Mouse (Mus musculus) neural tube, embryonic 10.5 days (tissue): ENCODE data around the gene Frmd4b.
"Not testable (repeated sequence)": the region's sequence is repeated elsewhere in the genome, so short reads cannot be mapped to it uniquely, and the experiment has no call there.

Experiments used
- DNase-seq: peaks from one replicate; pipeline ENCODE4 v3.0.0-alpha.2; 2017; ENCODE audit warnings: low spot score; ENCODE audit errors: extremely low spot score

Frmd4b gene

DNA sequence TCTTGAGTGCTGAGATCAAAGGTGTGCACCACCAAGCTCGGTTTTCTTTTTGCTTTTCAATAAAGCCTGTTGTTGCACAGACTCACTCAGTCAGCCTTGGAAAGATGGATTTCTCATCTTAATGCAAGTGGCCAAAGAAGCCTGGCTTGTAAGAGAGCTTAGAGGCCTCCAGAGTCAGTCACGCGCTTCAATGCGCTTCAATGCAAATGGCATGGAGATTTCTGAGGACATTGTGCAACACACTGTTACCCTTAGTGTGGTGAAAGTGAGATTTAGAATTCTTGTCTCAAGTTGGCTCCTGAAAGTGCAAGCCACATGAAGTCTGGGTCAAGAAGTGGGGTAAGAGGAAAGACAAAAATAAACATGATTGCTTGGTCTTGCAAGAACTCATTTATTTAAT, 236.1 kb downstream of the Frmd4b start:
- no peak for DNase-seq

DNA sequence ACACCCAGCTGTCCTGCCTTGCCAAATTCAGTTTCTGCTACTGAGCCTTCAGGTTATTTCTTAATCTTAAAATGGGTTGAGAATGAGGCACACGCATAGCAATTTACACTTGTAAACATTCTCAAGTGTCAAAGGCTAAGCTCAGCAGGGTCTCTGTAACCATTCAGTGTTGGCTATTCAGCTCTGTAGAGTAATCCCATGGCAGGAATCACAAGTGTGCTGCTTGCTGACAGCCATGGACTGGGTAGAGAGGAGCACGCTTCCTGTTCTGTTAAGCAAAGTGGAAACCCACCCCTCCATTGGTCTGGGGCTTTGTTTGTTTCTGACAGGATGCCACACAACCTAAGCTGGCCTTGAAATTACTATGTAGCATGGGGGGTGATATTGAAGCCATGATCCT, 246.4 kb downstream of the Frmd4b start:
- DNase-seq, result no peak

DNA sequence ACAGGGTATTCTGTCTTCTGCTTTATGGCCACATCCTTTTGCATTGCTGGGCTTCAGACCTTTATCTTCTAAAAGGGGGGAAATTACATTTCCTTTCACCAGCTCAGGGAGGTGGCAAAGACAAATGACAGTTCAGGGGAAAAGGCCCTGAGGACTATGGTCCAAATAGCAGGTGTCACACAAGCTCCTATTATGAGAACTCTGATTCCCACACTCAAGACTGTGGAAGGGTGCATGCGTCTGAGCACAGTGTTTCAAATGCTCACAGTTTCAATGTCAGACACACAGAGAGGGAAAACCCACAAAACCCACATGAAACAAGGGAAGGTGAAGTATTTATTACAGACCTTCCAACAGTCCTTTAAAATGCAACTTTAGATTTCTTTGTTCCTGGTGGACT, 246.9 kb downstream of the Frmd4b start:
- DNase-seq, result no peak

DNA sequence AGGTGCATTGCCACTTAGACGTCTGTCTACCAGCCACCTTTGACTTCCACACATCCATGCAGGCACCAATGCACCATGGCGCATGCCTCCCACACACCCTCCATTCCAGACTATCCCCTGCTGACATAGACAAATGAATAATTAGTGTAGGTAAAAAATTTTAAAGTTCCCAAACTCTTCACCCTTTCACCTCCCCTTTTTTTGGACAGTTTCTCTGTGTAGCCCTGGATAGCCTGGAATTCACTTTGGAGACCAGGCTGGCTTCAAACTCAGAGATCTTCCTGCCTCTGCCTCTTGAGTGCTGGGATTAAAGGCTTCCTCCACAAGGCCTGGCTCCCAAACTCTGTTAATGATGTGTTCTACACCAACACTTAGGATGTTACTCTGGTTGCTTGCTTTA, 253.5 kb downstream of the Frmd4b start:
- no peak for DNase-seq

DNA sequence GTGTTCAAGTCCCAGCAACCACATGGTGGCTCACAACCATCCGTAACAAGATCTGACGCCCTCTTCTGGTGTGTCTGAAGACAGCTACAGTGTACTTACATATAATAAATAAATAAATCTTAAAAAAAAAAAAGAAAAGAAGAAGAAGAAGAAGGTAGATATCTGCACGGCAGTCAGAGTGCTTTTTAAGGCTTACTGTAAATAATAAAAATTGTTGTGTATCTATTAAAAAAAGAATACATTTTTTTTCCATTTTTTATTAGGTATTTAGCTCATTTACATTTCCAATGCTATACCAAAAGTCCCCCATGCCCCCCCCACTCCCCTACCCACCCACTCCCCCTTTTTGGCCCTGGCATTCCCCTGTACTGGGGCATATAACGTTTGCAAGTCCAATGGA, 259.7 kb downstream of the Frmd4b start:
- not testable (repeated sequence) for DNase-seq

DNA sequence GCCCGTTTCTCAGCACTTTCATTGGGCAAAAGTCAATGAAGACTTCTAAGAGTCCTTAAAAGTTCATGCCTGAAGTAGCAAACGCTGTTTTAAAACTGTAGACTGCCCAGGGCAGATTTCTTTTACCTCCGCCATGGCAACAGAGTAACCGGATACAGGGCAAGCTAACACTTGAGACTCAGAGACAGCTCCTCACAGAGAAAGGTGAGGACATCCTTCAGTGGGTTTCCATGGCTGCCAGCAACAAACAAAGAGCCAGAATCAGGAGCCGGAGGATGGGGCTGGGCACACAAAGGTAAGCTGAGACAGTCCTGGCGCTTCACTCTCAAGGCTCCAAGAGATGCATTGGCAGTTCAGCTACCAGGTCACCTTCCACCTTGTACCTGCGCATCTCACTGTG, 260.7 kb downstream of the Frmd4b start:
- no peak for DNase-seq

DNA sequence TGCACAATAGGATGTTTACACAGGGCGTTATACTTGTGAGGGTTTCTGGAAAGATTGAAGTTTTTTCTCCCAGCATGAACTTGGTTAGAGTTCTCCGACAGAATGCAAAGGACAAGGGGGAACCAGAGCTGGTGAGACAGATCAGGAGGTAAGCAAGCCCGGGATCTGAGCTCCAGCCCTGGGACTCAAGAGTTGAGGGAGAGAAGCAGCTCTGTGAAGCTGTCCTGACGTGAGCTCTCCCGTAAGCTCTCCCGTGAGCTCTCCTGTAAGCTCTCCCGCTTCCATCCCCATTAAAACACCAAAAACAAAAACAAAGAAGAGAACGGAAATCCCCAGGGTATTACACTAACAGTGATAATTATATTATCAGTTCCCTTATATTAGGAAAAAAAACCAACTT, 262.2 kb downstream of the Frmd4b start:
- no peak for DNase-seq

DNA sequence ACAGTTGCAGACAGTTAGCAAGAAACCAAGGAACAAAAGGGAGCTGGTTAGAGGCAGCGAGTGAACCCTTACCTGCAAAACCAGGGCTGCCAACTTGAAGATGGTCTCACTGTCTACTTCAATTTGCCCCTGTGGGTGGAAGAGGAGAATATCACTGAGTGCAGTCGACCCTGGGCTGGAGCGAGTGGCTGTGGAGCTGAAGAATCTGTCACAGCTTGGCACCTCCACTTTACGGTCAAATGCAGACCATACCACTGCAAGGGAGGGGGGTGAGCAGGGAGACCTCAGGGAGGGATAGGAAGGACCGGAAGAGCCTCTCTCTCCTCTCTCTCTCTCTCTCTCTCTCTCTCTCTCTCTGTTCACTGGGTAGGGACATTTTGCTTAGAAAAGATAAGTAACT, 263.4 kb downstream of the Frmd4b start:
- DNase-seq, result peak; percentile 59

DNA sequence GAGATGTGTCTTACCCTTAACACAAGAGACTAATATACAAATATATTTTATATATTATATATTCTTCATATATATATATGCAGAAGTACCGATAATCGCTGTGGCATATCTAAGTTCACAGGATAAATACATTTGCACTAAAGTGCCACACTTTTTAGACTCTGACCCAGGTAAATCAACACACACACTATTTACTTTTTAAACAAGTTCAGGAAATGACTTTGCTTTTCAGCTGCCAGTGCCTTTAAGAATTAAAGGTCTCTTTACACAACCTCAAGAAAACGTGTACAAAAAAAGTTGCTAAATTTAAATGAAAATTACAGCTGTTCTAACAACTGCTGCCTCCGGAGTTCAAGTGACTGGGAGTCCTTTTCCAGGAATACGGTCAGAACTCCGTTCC, 264.0 kb downstream of the Frmd4b start:
- DNase-seq, result no peak

DNA sequence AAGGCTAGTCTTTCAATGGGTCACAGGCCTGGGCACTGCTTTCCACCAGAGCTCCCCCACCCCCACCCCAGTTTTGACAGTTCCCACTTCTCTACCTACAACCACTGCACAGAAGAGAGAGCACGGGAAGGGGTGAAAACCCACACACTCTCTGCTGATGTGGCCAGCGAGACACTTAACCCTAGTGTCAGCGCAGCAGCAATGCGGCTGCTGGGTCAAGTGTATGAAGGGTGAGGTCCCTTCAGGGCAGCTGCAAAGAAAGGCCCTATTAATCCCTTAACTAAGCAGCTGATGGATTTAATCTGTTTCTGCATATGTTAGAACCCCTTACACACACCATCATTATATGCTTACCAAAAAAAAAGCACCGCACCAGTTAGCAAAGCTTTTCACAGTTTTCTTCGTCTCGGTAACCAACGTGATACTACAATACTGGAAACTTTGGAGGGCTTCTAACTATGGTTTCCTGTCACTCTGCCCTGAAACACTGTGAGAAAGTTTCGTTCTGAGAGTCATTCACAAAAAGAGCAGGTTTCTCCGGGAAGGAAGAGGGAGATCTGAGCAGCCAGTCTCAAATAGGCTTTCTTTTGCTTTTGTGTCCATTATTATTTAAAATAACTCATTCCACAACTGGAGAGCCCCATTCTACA, 264.7 kb downstream of the Frmd4b start:
- DNase-seq, result no peak

DNA sequence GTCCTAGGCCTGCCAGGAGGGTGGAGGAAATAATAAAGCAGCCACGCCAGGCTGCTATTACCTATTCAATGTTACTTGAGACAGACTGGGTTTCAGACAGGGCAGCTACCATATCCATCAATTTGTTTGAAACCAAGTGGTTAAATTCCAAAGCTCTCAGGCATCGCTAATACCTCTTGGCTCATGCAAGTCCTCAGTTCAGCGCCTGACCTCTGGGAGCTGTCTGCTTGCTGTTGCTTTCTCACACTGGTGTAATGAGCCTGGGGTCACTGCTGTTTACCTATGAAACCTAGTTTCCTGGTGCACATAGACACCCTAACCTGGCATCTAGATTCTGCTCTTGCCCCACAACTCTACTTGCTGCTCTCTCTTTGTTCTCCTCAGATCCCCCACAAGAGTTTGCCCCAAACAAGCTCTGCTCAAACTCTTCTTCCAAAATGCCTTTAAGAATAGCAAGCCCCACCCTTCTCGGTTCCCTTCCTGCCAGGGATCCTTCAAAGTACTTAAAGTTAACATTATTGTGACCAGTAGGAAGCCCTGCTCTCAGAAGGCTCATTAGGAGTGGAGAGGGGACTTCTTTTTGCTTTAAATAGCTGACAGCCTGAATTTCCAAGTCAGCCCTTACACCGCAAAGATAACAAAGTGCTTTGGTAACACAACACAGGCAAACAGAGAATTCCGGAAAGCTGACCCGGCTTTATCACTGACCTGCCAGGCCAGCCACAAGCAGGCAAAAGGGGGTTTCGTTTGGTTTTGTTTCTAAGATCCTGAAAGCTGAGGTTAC, 267.8 kb downstream of the Frmd4b start:
- peak; percentile 27 for DNase-seq

DNA sequence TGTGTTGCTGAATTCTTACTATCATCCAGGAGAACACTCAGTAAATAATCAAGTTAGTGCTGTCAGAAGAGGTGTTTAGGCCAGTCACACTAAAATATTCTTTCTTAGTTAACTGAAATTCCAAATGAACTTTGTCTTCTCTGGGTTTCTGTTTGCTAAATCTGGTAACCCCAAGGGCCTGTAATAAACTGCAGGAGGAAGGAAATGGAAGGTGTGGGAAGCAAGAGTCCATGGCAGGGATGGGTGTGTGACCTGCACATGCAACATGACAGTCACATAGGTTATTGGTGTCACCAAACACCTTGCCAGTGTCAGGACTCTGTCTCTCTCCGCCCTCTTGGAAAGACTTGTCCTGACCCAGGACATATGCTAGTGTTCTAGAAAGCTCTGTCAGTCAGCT, 270.4 kb downstream of the Frmd4b start:
- no peak for DNase-seq

DNA sequence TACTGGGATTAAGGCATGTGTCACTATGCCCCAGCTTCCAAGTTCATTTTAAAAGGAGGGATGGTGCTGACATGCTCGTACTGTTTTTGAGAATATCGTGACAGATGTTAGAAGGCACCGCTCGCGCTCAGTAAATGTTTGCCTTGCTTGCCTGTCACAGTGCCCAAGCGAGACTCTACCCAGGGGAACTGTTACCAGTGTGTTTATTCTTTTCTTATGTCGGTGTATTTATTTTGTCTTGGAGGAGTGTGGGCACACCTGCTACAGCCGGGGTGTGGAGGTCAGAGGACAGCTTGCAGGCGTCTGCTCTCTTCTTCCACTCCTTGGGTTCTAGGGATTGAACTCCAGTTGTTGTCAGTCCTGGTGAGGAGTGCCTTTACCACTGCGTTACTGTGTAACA, 270.8 kb downstream of the Frmd4b start:
- DNase-seq, result no peak

DNA sequence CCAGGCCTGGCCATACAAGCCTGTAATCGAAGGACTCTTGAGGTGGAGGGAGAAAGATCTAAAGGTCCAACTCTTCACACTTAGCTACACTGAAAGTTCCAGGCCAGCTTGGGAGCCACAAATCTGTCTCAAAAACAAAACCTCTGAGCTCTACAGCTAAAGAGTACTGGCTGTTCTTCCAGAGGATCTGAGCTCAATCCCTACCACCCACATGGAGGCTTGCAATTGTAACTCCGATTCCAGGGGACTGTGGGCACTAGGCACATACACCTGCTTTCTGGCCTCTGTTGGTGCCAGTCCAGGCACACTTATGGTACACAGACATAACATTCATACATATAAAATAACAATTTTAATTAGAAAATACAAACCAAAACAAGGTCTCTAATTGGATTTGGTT, 271.4 kb downstream of the Frmd4b start:
- no peak for DNase-seq

DNA sequence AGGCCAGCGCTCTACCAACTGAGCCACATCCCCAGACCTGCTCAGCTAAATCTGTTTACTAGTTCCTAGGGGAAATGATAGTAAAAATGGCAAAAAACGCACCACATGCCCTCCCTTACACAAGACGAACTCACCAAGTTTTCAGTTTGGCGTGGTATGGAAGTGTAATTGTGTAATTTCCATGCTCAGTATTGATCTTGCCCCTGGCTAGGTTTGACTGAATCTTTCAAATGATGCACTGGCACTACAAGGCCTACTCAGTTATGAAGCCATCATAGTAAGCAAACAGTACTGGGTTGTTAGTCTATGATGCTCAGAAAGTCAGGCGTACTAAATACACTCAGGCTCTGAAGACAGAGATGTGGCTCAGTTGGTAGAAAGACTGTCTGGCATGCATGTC, 275.2 kb downstream of the Frmd4b start:
- no peak for DNase-seq

DNA sequence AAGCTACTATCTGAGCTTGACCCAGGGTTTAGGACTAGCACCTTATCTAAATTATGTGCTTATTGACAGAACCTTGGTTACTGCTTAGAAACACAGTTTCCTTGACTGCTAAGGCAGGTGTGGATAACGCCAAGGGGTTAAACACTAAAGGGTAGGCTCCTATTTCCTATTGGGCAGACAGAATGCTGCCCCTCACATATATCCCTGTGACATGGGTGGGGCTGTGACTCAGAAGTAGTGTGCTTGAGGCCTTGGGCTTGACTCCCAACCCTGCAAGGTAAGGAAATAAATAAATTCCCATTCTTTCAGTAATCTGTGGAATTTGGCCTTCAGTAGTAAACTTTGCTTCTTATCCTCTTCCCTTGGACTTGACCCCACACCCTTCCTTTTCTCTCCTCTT, 275.7 kb downstream of the Frmd4b start:
- DNase-seq, result no peak

DNA sequence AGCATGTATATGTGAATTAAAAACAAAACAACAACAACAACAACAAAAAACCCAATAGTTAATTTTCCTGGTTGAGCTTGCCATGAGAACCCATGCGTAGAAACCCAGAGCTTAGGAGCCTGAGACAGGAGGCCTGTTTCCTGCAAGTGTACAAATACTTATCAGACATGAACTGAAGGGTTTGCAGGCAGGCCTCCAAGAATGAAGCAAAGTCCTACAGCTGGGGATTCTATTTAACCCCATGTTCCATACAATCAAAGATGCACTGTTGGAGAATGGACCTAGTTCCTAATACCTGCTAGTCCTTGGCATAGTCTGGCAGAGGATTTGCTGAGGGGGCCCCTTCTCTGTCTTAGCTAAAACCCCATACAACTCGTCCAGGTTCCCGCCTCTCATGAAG, 276.2 kb downstream of the Frmd4b start:
- no peak for DNase-seq

DNA sequence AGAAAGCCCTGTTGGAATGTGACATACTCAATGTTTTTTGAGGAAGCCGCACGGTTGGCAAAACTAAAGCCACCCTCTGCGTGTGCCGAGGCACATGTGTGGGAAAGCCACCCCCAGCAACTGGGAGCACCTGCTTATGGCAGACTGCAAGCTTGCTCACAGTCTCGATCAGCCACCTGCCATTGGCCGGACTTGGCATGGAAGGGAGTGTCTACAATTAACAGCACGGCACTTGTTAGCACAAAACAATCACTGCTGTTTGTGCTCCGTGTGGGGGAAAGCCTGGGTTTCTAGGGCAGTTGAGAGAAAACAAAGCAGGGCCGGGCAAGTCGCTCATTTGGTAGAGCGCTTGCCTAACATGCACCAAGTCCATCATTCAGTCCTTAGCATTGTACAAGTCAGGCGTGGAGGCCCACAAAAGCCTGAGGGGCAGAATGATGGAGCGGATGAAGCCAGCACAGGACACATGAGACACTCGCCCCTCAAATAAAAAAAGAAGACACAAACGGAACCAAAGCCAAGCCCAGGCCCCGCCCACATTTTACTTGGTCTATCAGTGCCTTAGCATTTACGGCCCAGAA, 277.0 kb downstream of the Frmd4b start:
- no peak for DNase-seq

DNA sequence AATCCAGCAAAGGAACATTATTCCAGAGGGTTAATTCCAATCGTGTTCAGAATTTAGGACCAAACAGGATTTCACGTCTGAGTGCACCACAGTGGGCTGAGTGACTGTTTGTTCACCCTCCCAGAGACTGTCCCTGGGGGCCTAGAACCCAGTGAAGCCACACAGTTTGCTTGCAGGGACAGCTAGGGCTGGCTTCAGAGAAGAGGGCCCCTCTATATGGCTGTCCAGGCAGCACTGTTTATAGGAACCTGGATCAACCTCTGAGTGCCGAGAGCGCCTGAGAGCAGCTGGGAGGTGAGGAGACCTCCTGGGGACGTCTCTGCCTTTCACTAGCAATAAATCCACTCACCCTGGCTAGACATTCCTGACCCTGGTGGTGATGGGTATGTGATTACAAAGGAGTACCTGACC, 278.1 kb downstream of the Frmd4b start:
- no peak for DNase-seq

DNA sequence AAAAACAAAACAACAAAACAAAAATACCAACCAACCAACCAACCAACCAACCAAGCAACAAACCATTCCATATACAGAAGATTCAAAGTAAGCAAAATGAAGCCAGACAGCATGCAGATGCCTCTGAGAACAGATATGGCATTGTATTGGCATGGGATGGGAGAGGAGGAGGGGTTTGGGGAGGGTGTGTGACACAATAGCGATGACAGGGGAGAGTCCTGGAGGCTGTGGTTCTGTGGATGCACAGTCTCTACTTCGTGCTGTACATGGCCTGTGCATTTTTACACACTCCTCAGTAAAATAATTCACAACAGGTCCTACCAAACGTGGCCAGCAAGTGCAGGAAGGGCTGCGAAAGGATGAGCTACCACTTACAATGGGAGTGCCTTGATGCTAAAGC, 278.5 kb downstream of the Frmd4b start:
- no peak for DNase-seq

DNA sequence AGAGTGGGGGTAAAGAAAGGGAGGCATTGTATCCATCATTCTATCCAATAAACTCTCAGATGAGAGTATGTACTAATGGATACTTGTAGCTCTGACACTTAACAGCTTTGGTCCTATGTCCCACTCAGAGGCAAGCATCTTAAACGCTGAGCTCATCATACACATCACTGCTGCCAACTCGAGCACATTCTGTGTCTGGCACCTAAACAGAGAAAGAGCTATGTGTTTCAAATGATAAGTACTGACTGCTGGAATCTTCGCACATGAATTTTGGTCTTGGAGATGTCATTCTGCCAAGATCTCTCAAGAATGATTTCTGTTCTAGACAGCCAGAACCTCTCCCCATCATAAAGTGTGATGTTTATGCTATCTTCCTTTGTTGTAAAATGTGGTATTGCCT, 284.0 kb downstream of the Frmd4b start:
- no peak for DNase-seq

DNA sequence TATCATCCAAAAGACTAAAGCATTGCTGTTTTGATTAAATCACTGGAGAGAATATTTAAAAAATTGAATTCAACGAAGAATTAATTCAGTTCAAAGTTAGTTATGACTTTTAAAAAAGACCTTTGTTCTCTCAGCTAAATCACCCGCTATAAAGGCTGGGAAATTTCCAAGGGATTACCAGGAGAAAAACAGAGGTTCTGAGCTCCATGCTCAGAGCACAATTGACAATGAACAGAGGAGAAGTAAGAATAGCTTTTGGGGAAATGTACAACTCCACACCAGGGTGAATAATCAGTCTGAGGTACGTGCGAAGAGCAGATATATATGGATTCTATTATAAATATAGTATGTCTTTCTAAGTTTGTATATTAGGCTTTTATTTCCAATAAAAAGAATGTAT, 293.4 kb downstream of the Frmd4b start:
- no peak for DNase-seq

DNA sequence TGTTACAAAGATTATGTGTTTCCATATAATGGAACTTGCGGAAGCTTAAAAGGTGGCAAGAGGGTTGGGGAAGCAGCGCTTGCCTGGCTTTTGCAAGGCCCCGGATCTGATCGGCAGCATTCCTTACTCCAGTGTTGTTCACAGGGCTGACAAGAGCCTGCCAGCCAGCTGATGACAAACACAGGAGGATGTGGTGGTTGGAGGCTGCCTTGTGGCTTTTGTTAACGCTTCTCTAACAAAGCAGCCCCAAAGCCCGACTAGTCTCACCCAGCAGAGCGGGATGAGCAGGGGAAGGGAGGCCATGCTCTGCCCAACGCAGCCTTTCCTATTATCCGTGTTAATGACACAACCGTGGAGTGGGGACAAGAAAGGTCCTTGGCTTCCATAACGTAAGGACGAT, 295.2 kb downstream of the Frmd4b start:
- DNase-seq, result no peak
